Mouse (Mus musculus) lung, adult 2 months (tissue): ENCODE measurements at regions not wholly inside any gene's neighbourhood (a gene's known extent, or its start where the extent isn't known, plus 50 kb on each side); places are given as distances from the start of the nearest gene placed in this dataset.

Source experiments
- CTCF ChIP-seq: fragments of 200-500 bp; IDR thresholded peaks from 2 replicates; pipeline ENCODE4 v1.5.1; 2011; ENCODE audit warnings: mild to moderate bottlenecking, low read length, control low read depth; ENCODE audit not compliant: insufficient read depth
- POLR2A ChIP-seq: fragments of 200-500 bp; IDR thresholded peaks from 2 replicates; pipeline ENCODE4 v1.6.1; 2011; ENCODE audit warnings: low read depth, mild to moderate bottlenecking, control low read depth, low read length, borderline replicate concordance; ENCODE audit errors: extremely low read depth

GRCm38 (mm10) chr17:84002327-84002726, 154.6 kb upstream of the Haao start:
- TF ChIP-seq CTCF (no peak), POLR2A (no peak)
